9 mouse cellular contexts compared by ENCODE assay signal in genomic region chr8:41443556-41443955, GRCm38 (mm10). TPM values are rescaled to one million over a fixed set of nuclear protein-coding genes. Genes with fewer than 3 reads are reported as not detected.
DNase-seq lines count a peak whose midpoint lies in the region; ATAC-seq and TF ChIP-seq lines count a peak whose summit lies in the region.
"Had no signal": no experiment of that assay in that cellular context is flagged by ENCODE, and none has a peak within 500 bp of the region (broad histone marks: within the 10 kb centered on the region; RNA-seq: fewer than 3 reads in every experiment).

No protein-coding gene starts in this region.

- ATAC-seq in lung, embryonic 14.5 days (ENCODE audit: insufficient read depth), result peak; percentile 58; the same call in 1 of the 2 replicates
- ATAC-seq in embryonic facial prominence, embryonic 11.5 days (replicated peaks; ENCODE audit: insufficient number of reproducible peaks, low FRiP score, low TSS enrichment, low read depth), result no peak; the same call in 1 of the 2 replicates
- no peak for ATAC-seq in intestine, postnatal 0 days

- 3% methylated on average over 4 of the region's 4 CpGs for WGBS in lung, embryonic 14.5 days
- 3% methylated on average over 4 of the region's 4 CpGs for WGBS in lung, adult 2 months
- WGBS in embryonic facial prominence, embryonic 11.5 days, result 2% methylated on average over 4 of the region's 4 CpGs
- WGBS in intestine, postnatal 0 days, result under 1% methylated on average over 4 of the region's 4 CpGs
- WGBS in limb, embryonic 10.5 days, result 5% methylated on average over 4 of the region's 4 CpGs

- peak; percentile 73 for TF ChIP-seq CTCF in lung, embryonic 14.5 days (IDR thresholded peaks at IDR 0.05; ENCODE audit: low read depth)
- TF ChIP-seq CTCF in lung, adult 2 months (IDR thresholded peaks at IDR 0.05; ENCODE audit: insufficient read depth, low read length), result no peak
- peak; percentile 75 for TF ChIP-seq CTCF in intestine, postnatal 0 days (IDR thresholded peaks at IDR 0.05; ENCODE audit: low read depth)

- no peak overlapping the region for H3K27ac ChIP-seq in lung, embryonic 14.5 days (ENCODE audit: low read depth)
- no peak overlapping the region for H3K27ac ChIP-seq in embryonic facial prominence, embryonic 11.5 days (replicated peaks; ENCODE audit: low read depth, low read length)
- no peak overlapping the region for H3K27ac ChIP-seq in intestine, postnatal 0 days (ENCODE audit: low read depth, low read length)
- no peak overlapping the region for H3K27ac ChIP-seq in limb, embryonic 10.5 days
- H3K27ac ChIP-seq: embryonic facial prominence, embryonic 13.5 days had no signal

- no peak overlapping the region for H3K4me3 ChIP-seq in lung, embryonic 14.5 days (ENCODE audit: low read depth, low read length)
- no peak overlapping the region for H3K4me3 ChIP-seq in lung, adult 2 months (replicated peaks; ENCODE audit: extremely low read depth, low read depth, low read length)
- H3K4me3 ChIP-seq in embryonic facial prominence, embryonic 11.5 days (ENCODE audit: low read depth, low read length), result no peak overlapping the region
- H3K4me3 ChIP-seq in intestine, postnatal 0 days (ENCODE audit: low read depth, low read length), result no peak overlapping the region
- no peak overlapping the region for H3K4me3 ChIP-seq in limb, embryonic 10.5 days
- H3K4me3 ChIP-seq: embryonic facial prominence, embryonic 13.5 days had no signal

- no peaks in the 10 kb centered on the region for H3K9me3 ChIP-seq in lung, embryonic 14.5 days (ENCODE audit: low read depth, low read length)
- H3K9me3 ChIP-seq in embryonic facial prominence, embryonic 11.5 days (replicated peaks; ENCODE audit: control insufficient read depth, low read length), result no peaks in the 10 kb centered on the region
- no peaks in the 10 kb centered on the region for H3K9me3 ChIP-seq in intestine, postnatal 0 days (ENCODE audit: control insufficient read depth)
- no peaks in the 10 kb centered on the region for H3K9me3 ChIP-seq in limb, embryonic 10.5 days (replicated peaks)
- H3K9me3 ChIP-seq: embryonic facial prominence, embryonic 13.5 days had no signal

- peak; percentile 86 for DNase-seq in lung, embryonic 14.5 days
- DNase-seq in lung, adult 2 months, result no peak
- peak; percentile 45 for DNase-seq in adrenal gland, postnatal 10 days
- DNase-seq in embryonic facial prominence, embryonic 11.5 days (ENCODE audit: low spot score), result peak; percentile 81
- peak; percentile 51 for DNase-seq in limb, embryonic 10.5 days (ENCODE audit: low spot score)
- peak; percentile 85 for DNase-seq in retina, embryonic 14.5 days (ENCODE audit: low spot score)
- DNase-seq in testis, postnatal 10 days (ENCODE audit: low spot score), result no peak

- TF ChIP-seq POLR2A in lung, adult 2 months (IDR thresholded peaks at IDR 0.05; ENCODE audit: borderline replicate concordance, extremely low read depth, low read depth, low read length), result no peak

- no peaks in the 10 kb centered on the region for H3K36me3 ChIP-seq in lung, embryonic 14.5 days (ENCODE audit: insufficient read depth)
- H3K36me3 ChIP-seq in embryonic facial prominence, embryonic 11.5 days (replicated peaks; ENCODE audit: control insufficient read depth, insufficient read depth, low read depth, low read length), result no peaks in the 10 kb centered on the region
- no peaks in the 10 kb centered on the region for H3K36me3 ChIP-seq in intestine, postnatal 0 days (ENCODE audit: control insufficient read depth, insufficient read depth)
- H3K36me3 ChIP-seq in limb, embryonic 10.5 days, result no peaks in the 10 kb centered on the region
- H3K36me3 ChIP-seq: embryonic facial prominence, embryonic 13.5 days had no signal

- H3K27me3 ChIP-seq in lung, embryonic 14.5 days (ENCODE audit: insufficient read depth, low read length), result no peaks in the 10 kb centered on the region
- H3K27me3 ChIP-seq in embryonic facial prominence, embryonic 11.5 days (ENCODE audit: control insufficient read depth, insufficient read depth, low read length), result no peaks in the 10 kb centered on the region
- H3K27me3 ChIP-seq in intestine, postnatal 0 days (replicated peaks; ENCODE audit: control insufficient read depth, insufficient read depth, low read length), result no peaks in the 10 kb centered on the region
- H3K27me3 ChIP-seq in limb, embryonic 10.5 days (ENCODE audit: low read depth, poor library complexity, severe bottlenecking), result no peaks in the 10 kb centered on the region

- H3K4me2 ChIP-seq in lung, embryonic 14.5 days, result no peak overlapping the region
- H3K4me2 ChIP-seq in embryonic facial prominence, embryonic 11.5 days (ENCODE audit: low read depth, low read length), result no peak overlapping the region
- H3K4me2 ChIP-seq in intestine, postnatal 0 days (replicated peaks; ENCODE audit: low read depth), result no peak overlapping the region
- H3K4me2 ChIP-seq: embryonic facial prominence, embryonic 13.5 days had no signal

- H3K9ac ChIP-seq in lung, embryonic 14.5 days, result no peak overlapping the region
- no peak overlapping the region for H3K9ac ChIP-seq in embryonic facial prominence, embryonic 11.5 days (replicated peaks; ENCODE audit: low read length)
- no peak overlapping the region for H3K9ac ChIP-seq in intestine, postnatal 0 days (ENCODE audit: low read depth, low read length)
- H3K9ac ChIP-seq: embryonic facial prominence, embryonic 13.5 days had no signal

- no peaks in the 10 kb centered on the region for H3K4me1 ChIP-seq in lung, embryonic 14.5 days (ENCODE audit: insufficient read depth)
- H3K4me1 ChIP-seq in lung, adult 2 months (ENCODE audit: control insufficient read depth, insufficient read depth, low read length), result no peaks in the 10 kb centered on the region
- H3K4me1 ChIP-seq in embryonic facial prominence, embryonic 11.5 days (ENCODE audit: control insufficient read depth, insufficient read depth, low read length), result no peaks in the 10 kb centered on the region
- no peaks in the 10 kb centered on the region for H3K4me1 ChIP-seq in intestine, postnatal 0 days (replicated peaks; ENCODE audit: control insufficient read depth, insufficient read depth, low read length)
- H3K4me1 ChIP-seq in limb, embryonic 10.5 days, result peaks cover 14% of the 10 kb centered on the region
- H3K4me1 ChIP-seq: embryonic facial prominence, embryonic 13.5 days had no signal

RNA-seq across cellular contexts. Expression of gene Frg1, which starts 26.7 kb away (rescaled TPM):
- 83.6 and 88.6 TPM in 2 replicates for polyA plus RNA-seq in lung, embryonic 14.5 days (2014; fragmentation: Nextera tagmentation; extraction: Ambion mirVana)
- polyA plus RNA-seq in lung, adult 2 months (2012; rRNA removed), result 2.4 and 5.3 TPM in 2 replicates
- total RNA-seq in adrenal gland, postnatal 10 days (2021), result 10 to 100 TPM; 43.8 to 50.4 TPM
- polyA plus RNA-seq in embryonic facial prominence, embryonic 11.5 days (2014; fragmentation: Nextera tagmentation; extraction: Ambion mirVana), result 136 and 148 TPM in 2 replicates
- 72.5 and 75.0 TPM in 2 replicates for polyA plus RNA-seq in intestine, postnatal 0 days (2015; fragmentation: Nextera tagmentation; extraction: Ambion mirVana)
- 104 and 120 TPM in 2 replicates for polyA plus RNA-seq in limb, embryonic 10.5 days (2016; fragmentation: Nextera tagmentation; extraction: Ambion mirVana)

Comparison
In these comparisons a context has a peak if more than half of its experiments do, and no peak if none do; other contexts are left out.
1. DNase-seq: peak in lung, embryonic 14.5 days (single experiment), adrenal gland, postnatal 10 days (single experiment), embryonic facial prominence, embryonic 11.5 days (single experiment), limb, embryonic 10.5 days (single experiment) and retina, embryonic 14.5 days (single experiment); none in lung, adult 2 months (single experiment) and testis, postnatal 10 days (single experiment).
2. RNA of gene Frg1, which starts 26.7 kb away (polyA plus RNA-seq): 136 to 148 TPM in embryonic facial prominence, embryonic 11.5 days, 104 to 120 TPM in limb, embryonic 10.5 days, 83.6 to 88.6 TPM in lung, embryonic 14.5 days and 72.5 to 75.0 TPM in intestine, postnatal 0 days; 2.4 to 5.3 TPM in lung, adult 2 months; every median in the first group is over 10 times any median in the second.